Mouse (Mus musculus) liver, embryonic 13.5 days (tissue): ENCODE data around the gene Rnf11. TPM values are rescaled to one million over a fixed set of nuclear protein-coding genes. Genes with fewer than 3 reads are reported as not detected.
A peak's percentile ranks its signal among the peaks of the same experiment; 100 is the strongest.

ENCODE experiments used
- ATAC-seq: fragments of 200-750 bp; cut with Nextera tagmentation; 2 replicates; pipeline ENCODE4 v1.8.0; 2017; ENCODE audit warnings: low read depth, mild to moderate bottlenecking, moderate number of reproducible peaks, moderate library complexity
- DNase-seq: peaks from one replicate; pipeline ENCODE4 v3.0.0; 2022
- H3K27ac ChIP-seq: fragments of 300-500 bp; sonication (generic); 2 replicates; pipeline ENCODE4 v1.5.1; 2015; ENCODE audit warnings: moderate library complexity, mild to moderate bottlenecking, inconsistent platforms
- H3K27me3 ChIP-seq: fragments of 300-500 bp; sonication (generic); 2 replicates; pipeline ENCODE4 v1.6.1; 2015; ENCODE audit warnings: mild to moderate bottlenecking, inconsistent platforms
- H3K36me3 ChIP-seq: fragments of 300-500 bp; sonication (generic); 2 replicates; pipeline ENCODE4 v1.6.1; 2015; ENCODE audit warnings: mild to moderate bottlenecking, inconsistent platforms
- H3K4me1 ChIP-seq: fragments of 300-500 bp; sonication (generic); replicated peaks from 2 replicates; pipeline ENCODE4 v1.6.1; 2015; ENCODE audit warnings: inconsistent platforms
- H3K4me2 ChIP-seq: fragments of 300-500 bp; sonication (generic); 2 replicates; pipeline ENCODE4 v1.6.1; 2015; ENCODE audit warnings: inconsistent platforms, mild to moderate bottlenecking, moderate library complexity
- H3K4me3 ChIP-seq: fragments of 300-500 bp; sonication (generic); replicated peaks from 2 replicates; pipeline ENCODE4 v1.5.1; 2015; ENCODE audit warnings: mild to moderate bottlenecking, inconsistent platforms
- H3K9ac ChIP-seq: fragments of 300-500 bp; sonication (generic); 2 replicates; pipeline ENCODE4 v1.6.1; 2015; ENCODE audit warnings: mild to moderate bottlenecking, inconsistent platforms
- H3K9me3 ChIP-seq: fragments of 300-500 bp; sonication (generic); replicated peaks from 2 replicates; pipeline ENCODE4 v1.6.1; 2016; ENCODE audit warnings: inconsistent platforms
- WGBS: fragments of 180-500 bp; shearing (Covaris S2); methylation state at CpG from one replicate; pipeline ENCODE4 v1.1.7; 2015; ENCODE audit not compliant: insufficient replicate concordance; 5-methylcytosine and 5-hydroxymethylcytosine counted together
- polyA plus RNA-seq: library from polyadenylated mRNA; unstranded; fragments of >200 nt; fragmentation: Nextera tagmentation; extraction: Ambion mirVana; gene quantifications from 2 replicates; pipeline ENCODE4 v1.2.1, GENCODE M21; 2015

The Rnf11 gene
- polyA plus RNA-seq, 1 experiment from 2014 or later, result 30.5 TPM

- DNase-seq (no peak), ATAC-seq (peak; percentile 74)
- Histone ChIP-seq H3K9ac (peak overlapping the region; percentile 68), H3K36me3 (peaks cover 62% of the 10 kb centered on the region), H3K4me1 (peaks cover 96% of the 10 kb centered on the region), H3K4me2 (peak overlapping the region; percentile 63), H3K4me3 (peak overlapping the region; percentile 20), H3K9me3 (no peaks in the 10 kb centered on the region), H3K27me3 (no peaks in the 10 kb centered on the region), H3K27ac (peak overlapping the region; percentile 98)
- WGBS, result 36% methylated on average over 2 of the region's 2 CpGs
Measured at GRCm38 (mm10) chr4:109444951-109445350, 39.6 kb downstream of the Rnf11 start.

- no peaks in the 10 kb centered on the region for H3K9me3 ChIP-seq
- WGBS, result 78% methylated on average over 6 of the region's 6 CpGs
- no peaks in the 10 kb centered on the region for H3K27me3 ChIP-seq
- peak overlapping the region; percentile 63 for H3K4me2 ChIP-seq
- DNase-seq (no peak), ATAC-seq (no peak)
- peak overlapping the region; percentile 68 for H3K9ac ChIP-seq
- H3K4me3 ChIP-seq, result no peak overlapping the region
- H3K4me1 ChIP-seq, result peaks cover 96% of the 10 kb centered on the region
- peak overlapping the region; percentile 98 for H3K27ac ChIP-seq
- peaks cover 57% of the 10 kb centered on the region for H3K36me3 ChIP-seq
Measured at GRCm38 (mm10) chr4:109444471-109444870, 40.1 kb downstream of the Rnf11 start.

GRCm38 (mm10) chr4:109442649-109443048 lies 41.9 kb downstream of the Rnf11 start:
- 0 out of 2 replicates have a peak, but pooled peaks have one; percentile 10 for ATAC-seq
- Histone ChIP-seq H3K9ac (peak overlapping the region; percentile 68), H3K4me3 (0 out of 2 replicates have a peak overlapping the region, but pooled peaks have one; percentile 12)

GRCm38 (mm10) chr4:109442126-109442525 lies 42.4 kb downstream of the Rnf11 start:
- Histone ChIP-seq H3K27ac (peak overlapping the region; percentile 98), H3K27me3 (no peaks in the 10 kb centered on the region), H3K9ac (peak overlapping the region; percentile 68), H3K9me3 (no peaks in the 10 kb centered on the region), H3K36me3 (peaks cover 53% of the 10 kb centered on the region), H3K4me3 (0 out of 2 replicates have a peak overlapping the region, but pooled peaks have one; percentile 12), H3K4me1 (peaks cover 96% of the 10 kb centered on the region), H3K4me2 (peak overlapping the region; percentile 48)
- 86% methylated on average over 7 of the region's 7 CpGs for WGBS
- ATAC-seq (no peak), DNase-seq (no peak)

More at GRCm38 (mm10) chr4:109442649-109443048, 41.9 kb downstream of the Rnf11 start:
- 58% methylated on average over 4 of the region's 4 CpGs for WGBS
- Histone ChIP-seq H3K9me3 (no peaks in the 10 kb centered on the region), H3K27me3 (no peaks in the 10 kb centered on the region), H3K36me3 (peaks cover 53% of the 10 kb centered on the region), H3K4me1 (peaks cover 99% of the 10 kb centered on the region), H3K4me2 (peak overlapping the region; percentile 48), H3K27ac (peak overlapping the region; percentile 98)
- peak; percentile 40 for DNase-seq

GRCm38 (mm10) chr4:109441000-109441399 lies 43.5 kb downstream of the Rnf11 start:
- Histone ChIP-seq H3K27me3 (no peaks in the 10 kb centered on the region), H3K4me2 (peak overlapping the region; percentile 35), H3K9me3 (no peaks in the 10 kb centered on the region), H3K36me3 (peaks cover 43% of the 10 kb centered on the region), H3K27ac (peak overlapping the region; percentile 98), H3K9ac (peak overlapping the region; percentile 68; the same call in 1 of the 2 replicates), H3K4me1 (peaks cover 84% of the 10 kb centered on the region), H3K4me3 (no peak overlapping the region)
- DNase-seq, result no peak
- WGBS, result 89% methylated on average over 3 of the region's 3 CpGs
- ATAC-seq, result no peak

GRCm38 (mm10) chr4:109440381-109440780 lies 44.1 kb downstream of the Rnf11 start:
- H3K27ac ChIP-seq, result peak overlapping the region; percentile 98
- peak overlapping the region; percentile 29 for H3K4me3 ChIP-seq
- H3K9ac ChIP-seq, result peak overlapping the region; percentile 68
- ATAC-seq (no peak), DNase-seq (no peak)
- H3K27me3 ChIP-seq, result no peaks in the 10 kb centered on the region
- H3K36me3 ChIP-seq, result peaks cover 39% of the 10 kb centered on the region
- no peaks in the 10 kb centered on the region for H3K9me3 ChIP-seq
- H3K4me1 ChIP-seq, result peaks cover 78% of the 10 kb centered on the region
- peak overlapping the region; percentile 61 for H3K4me2 ChIP-seq
- 84% methylated on average over 5 of the region's 5 CpGs for WGBS

- ATAC-seq, result peak; percentile 90
- H3K4me1 ChIP-seq, result peaks cover 73% of the 10 kb centered on the region
- H3K9me3 ChIP-seq, result no peaks in the 10 kb centered on the region
- H3K27ac ChIP-seq, result peak overlapping the region; percentile 98
- H3K27me3 ChIP-seq, result no peaks in the 10 kb centered on the region
- WGBS, result 12% methylated on average over 3 of the region's 3 CpGs
- DNase-seq, result peak; percentile 84
- peak overlapping the region; percentile 29 for H3K4me3 ChIP-seq
- peak overlapping the region; percentile 68 for H3K9ac ChIP-seq
- peaks cover 39% of the 10 kb centered on the region for H3K36me3 ChIP-seq
- H3K4me2 ChIP-seq, result peak overlapping the region; percentile 61
Measured at GRCm38 (mm10) chr4:109439825-109440248, 44.7 kb downstream of the Rnf11 start.

- 49% methylated on average over 8 of the region's 8 CpGs for WGBS
- peak overlapping the region; percentile 68 for H3K9ac ChIP-seq
- H3K9me3 ChIP-seq, result no peaks in the 10 kb centered on the region
- peak overlapping the region; percentile 61 for H3K4me2 ChIP-seq
- DNase-seq (no peak), ATAC-seq (no peak)
- peaks cover 34% of the 10 kb centered on the region for H3K36me3 ChIP-seq
- H3K27me3 ChIP-seq, result no peaks in the 10 kb centered on the region
- H3K27ac ChIP-seq, result peak overlapping the region; percentile 98
- H3K4me1 ChIP-seq, result peaks cover 66% of the 10 kb centered on the region
- peak overlapping the region; percentile 29 for H3K4me3 ChIP-seq
Measured at GRCm38 (mm10) chr4:109439101-109439500, 45.4 kb downstream of the Rnf11 start.

GRCm38 (mm10) chr4:109437913-109438878 lies 46.3 kb downstream of the Rnf11 start:
- peak; percentile 70 for DNase-seq
- Histone ChIP-seq H3K4me1 (peaks cover 65% of the 10 kb centered on the region), H3K27ac (peak overlapping the region; percentile 98), H3K27me3 (no peaks in the 10 kb centered on the region), H3K4me2 (peak overlapping the region; percentile 61), H3K36me3 (peaks cover 25% of the 10 kb centered on the region), H3K4me3 (peak overlapping the region; percentile 5; the same call in 1 of the 2 replicates), H3K9me3 (no peaks in the 10 kb centered on the region), H3K9ac (peak overlapping the region; percentile 68)
- peak; percentile 41 for ATAC-seq
- 45% methylated on average over 9 of the region's 9 CpGs for WGBS

- Histone ChIP-seq H3K9ac (no peak overlapping the region), H3K4me1 (peaks cover 55% of the 10 kb centered on the region), H3K27me3 (no peaks in the 10 kb centered on the region), H3K36me3 (peaks cover 8% of the 10 kb centered on the region), H3K9me3 (no peaks in the 10 kb centered on the region), H3K27ac (0 out of 2 replicates have a peak overlapping the region, but pooled peaks have one; percentile 5), H3K4me3 (no peak overlapping the region), H3K4me2 (no peak overlapping the region)
- 97% methylated on average over 1 of the region's 1 CpGs for WGBS
- no peak for ATAC-seq
- DNase-seq, result no peak
Measured at GRCm38 (mm10) chr4:109434256-109434655, 50.3 kb downstream of the Rnf11 start.

GRCm38 (mm10) chr4:109433641-109434040 lies 50.9 kb downstream of the Rnf11 start:
- 72% methylated on average over 6 of the region's 6 CpGs for WGBS

More at GRCm38 (mm10) chr4:109433641-109434040, 50.9 kb downstream of the Rnf11 start:
- DNase-seq (no peak), ATAC-seq (no peak)
- Histone ChIP-seq H3K9ac (no peak overlapping the region), H3K27me3 (no peaks in the 10 kb centered on the region), H3K4me1 (peaks cover 49% of the 10 kb centered on the region), H3K27ac (peak overlapping the region; percentile 19; the same call in 1 of the 2 replicates), H3K4me2 (no peak overlapping the region), H3K9me3 (no peaks in the 10 kb centered on the region), H3K36me3 (peaks cover 5% of the 10 kb centered on the region), H3K4me3 (no peak overlapping the region)
